Mouse (Mus musculus): ENCODE data around the gene Gnpnat1. TPM values are rescaled to one million over a fixed set of nuclear protein-coding genes. Genes with fewer than 3 reads are reported as not detected.

Gnpnat1 gene
- polyA plus RNA-seq, 1 experiment from 2014 or later = 83.3 TPM

GRCm38 (mm10) chr14:45438250-45438930 lies 33.7 kb upstream of the Gnpnat1 start:
- H3K4me1 ChIP-seq (replicated peaks; ENCODE audit: insufficient read depth, low read length) = peaks cover 9% of the 10 kb centered on the region; the same call in 1 of the 2 replicates
- ATAC-seq (replicated peaks; ENCODE audit: low FRiP score, low read depth) = peak; percentile 41; the same call in 1 of the 2 replicates
- WGBS = 57% methylated on average over 19 of the region's 19 CpGs
- no peak overlapping the region for H3K4me3 ChIP-seq (replicated peaks; ENCODE audit: low read depth, low read length)
- H3K36me3 ChIP-seq (ENCODE audit: insufficient read depth, low read length) = no peaks in the 10 kb centered on the region
- H3K4me2 ChIP-seq (ENCODE audit: low read length) = no peak overlapping the region
- peak; percentile 24 for DNase-seq (ENCODE audit: low spot score)
- no peaks in the 10 kb centered on the region for H3K9me3 ChIP-seq (replicated peaks; ENCODE audit: low read length)
- TF ChIP-seq CTCF (IDR thresholded peaks at IDR 0.05; ENCODE audit: low read depth) = no peak
- no peaks in the 10 kb centered on the region for H3K27me3 ChIP-seq (ENCODE audit: insufficient read depth, low read length)
- no peak overlapping the region for H3K9ac ChIP-seq (ENCODE audit: low read depth, low read length)
- H3K27ac ChIP-seq = 0 out of 2 replicates have a peak overlapping the region, but pooled peaks have one; percentile 42

- no peaks in the 10 kb centered on the region for H3K36me3 ChIP-seq (ENCODE audit: insufficient read depth, low read length)
- no peak overlapping the region for H3K4me3 ChIP-seq (replicated peaks; ENCODE audit: low read depth, low read length)
- H3K4me2 ChIP-seq (ENCODE audit: low read length) = no peak overlapping the region
- 79% methylated on average over 6 of the region's 6 CpGs for WGBS
- no peak overlapping the region for H3K27ac ChIP-seq
- ATAC-seq (replicated peaks; ENCODE audit: low FRiP score, low read depth) = no peak
- no peaks in the 10 kb centered on the region for H3K27me3 ChIP-seq (ENCODE audit: insufficient read depth, low read length)
- no peak overlapping the region for H3K9ac ChIP-seq (ENCODE audit: low read depth, low read length)
- peak; percentile 65 for TF ChIP-seq CTCF (IDR thresholded peaks at IDR 0.05; ENCODE audit: low read depth)
- DNase-seq (ENCODE audit: low spot score) = no peak
- no peaks in the 10 kb centered on the region for H3K9me3 ChIP-seq (replicated peaks; ENCODE audit: low read length)
- H3K4me1 ChIP-seq (replicated peaks; ENCODE audit: insufficient read depth, low read length) = 0 out of 2 replicates have a peak, but pooled peaks cover 4% of the 10 kb centered on the region
Observed at GRCm38 (mm10) chr14:45434220-45434619, 29.5 kb upstream of the Gnpnat1 start.

- no peak overlapping the region for H3K4me3 ChIP-seq (replicated peaks; ENCODE audit: low read depth, low read length)
- DNase-seq (ENCODE audit: low spot score) = no peak
- H3K4me1 ChIP-seq (replicated peaks; ENCODE audit: insufficient read depth, low read length) = no peaks in the 10 kb centered on the region
- no peak for ATAC-seq (replicated peaks; ENCODE audit: low FRiP score, low read depth)
- no peaks in the 10 kb centered on the region for H3K9me3 ChIP-seq (replicated peaks; ENCODE audit: low read length)
- no peaks in the 10 kb centered on the region for H3K36me3 ChIP-seq (ENCODE audit: insufficient read depth, low read length)
- 72% methylated on average over 4 of the region's 4 CpGs for WGBS
- no peak overlapping the region for H3K27ac ChIP-seq
- peak; percentile 71 for TF ChIP-seq CTCF (IDR thresholded peaks at IDR 0.05; ENCODE audit: low read depth)
- no peak overlapping the region for H3K4me2 ChIP-seq (ENCODE audit: low read length)
- H3K9ac ChIP-seq (ENCODE audit: low read depth, low read length) = no peak overlapping the region
- H3K27me3 ChIP-seq (ENCODE audit: insufficient read depth, low read length) = no peaks in the 10 kb centered on the region
Observed at GRCm38 (mm10) chr14:45432003-45432402, 27.3 kb upstream of the Gnpnat1 start.

GRCm38 (mm10) chr14:45430066-45430842 lies 25.5 kb upstream of the Gnpnat1 start:
- Histone ChIP-seq H3K9me3 (replicated peaks; ENCODE audit: low read length) (no peaks in the 10 kb centered on the region), H3K36me3 (ENCODE audit: insufficient read depth, low read length) (no peaks in the 10 kb centered on the region), H3K4me1 (replicated peaks; ENCODE audit: insufficient read depth, low read length) (no peaks in the 10 kb centered on the region), H3K27me3 (ENCODE audit: insufficient read depth, low read length) (no peaks in the 10 kb centered on the region), H3K27ac (peak overlapping the region; percentile 77), H3K4me2 (ENCODE audit: low read length) (no peak overlapping the region), H3K4me3 (replicated peaks; ENCODE audit: low read depth, low read length) (no peak overlapping the region), H3K9ac (ENCODE audit: low read depth, low read length) (no peak overlapping the region)
- TF ChIP-seq CTCF (IDR thresholded peaks at IDR 0.05; ENCODE audit: low read depth) = no peak
- peak; percentile 54 for DNase-seq (ENCODE audit: low spot score)
- ATAC-seq (replicated peaks; ENCODE audit: low FRiP score, low read depth) = peak; percentile 89
- WGBS = 73% methylated on average over 13 of the region's 13 CpGs

GRCm38 (mm10) chr14:45423220-45423619 lies 18.5 kb upstream of the Gnpnat1 start:
- no peaks in the 10 kb centered on the region for H3K9me3 ChIP-seq (replicated peaks; ENCODE audit: low read length)
- no peak overlapping the region for H3K4me2 ChIP-seq (ENCODE audit: low read length)
- peak; percentile 81 for TF ChIP-seq CTCF (IDR thresholded peaks at IDR 0.05; ENCODE audit: low read depth)
- no peak overlapping the region for H3K4me3 ChIP-seq (replicated peaks; ENCODE audit: low read depth, low read length)
- H3K36me3 ChIP-seq (ENCODE audit: insufficient read depth, low read length) = no peaks in the 10 kb centered on the region
- WGBS = 4% methylated on average over 5 of the region's 5 CpGs
- H3K9ac ChIP-seq (ENCODE audit: low read depth, low read length) = no peak overlapping the region
- ATAC-seq (replicated peaks; ENCODE audit: low FRiP score, low read depth) = peak; percentile 78; the same call in 1 of the 2 replicates
- no peaks in the 10 kb centered on the region for H3K4me1 ChIP-seq (replicated peaks; ENCODE audit: insufficient read depth, low read length)
- peak; percentile 86 for DNase-seq (ENCODE audit: low spot score)
- H3K27ac ChIP-seq = no peak overlapping the region
- H3K27me3 ChIP-seq (ENCODE audit: insufficient read depth, low read length) = no peaks in the 10 kb centered on the region

GRCm38 (mm10) chr14:45422371-45422770 lies 17.7 kb upstream of the Gnpnat1 start:
- no peaks in the 10 kb centered on the region for H3K36me3 ChIP-seq (ENCODE audit: insufficient read depth, low read length)
- H3K4me3 ChIP-seq (replicated peaks; ENCODE audit: low read depth, low read length) = no peak overlapping the region
- no peaks in the 10 kb centered on the region for H3K27me3 ChIP-seq (ENCODE audit: insufficient read depth, low read length)
- no peak for ATAC-seq (replicated peaks; ENCODE audit: low FRiP score, low read depth)
- no peak overlapping the region for H3K27ac ChIP-seq
- TF ChIP-seq CTCF (IDR thresholded peaks at IDR 0.05; ENCODE audit: low read depth) = no peak
- no peak for DNase-seq (ENCODE audit: low spot score)
- H3K4me2 ChIP-seq (ENCODE audit: low read length) = no peak overlapping the region
- no peaks in the 10 kb centered on the region for H3K4me1 ChIP-seq (replicated peaks; ENCODE audit: insufficient read depth, low read length)
- H3K9ac ChIP-seq (ENCODE audit: low read depth, low read length) = no peak overlapping the region
- WGBS = 71% methylated on average over 4 of the region's 4 CpGs
- no peaks in the 10 kb centered on the region for H3K9me3 ChIP-seq (replicated peaks; ENCODE audit: low read length)
